Mouse (Mus musculus): ENCODE data around the gene Muc3a. TPM values are rescaled to one million over a fixed set of nuclear protein-coding genes. Genes with fewer than 3 reads are reported as not detected.

The Muc3a gene
- polyA plus RNA-seq, 1 experiment from 2014 or later = 0.13 TPM

DNA sequence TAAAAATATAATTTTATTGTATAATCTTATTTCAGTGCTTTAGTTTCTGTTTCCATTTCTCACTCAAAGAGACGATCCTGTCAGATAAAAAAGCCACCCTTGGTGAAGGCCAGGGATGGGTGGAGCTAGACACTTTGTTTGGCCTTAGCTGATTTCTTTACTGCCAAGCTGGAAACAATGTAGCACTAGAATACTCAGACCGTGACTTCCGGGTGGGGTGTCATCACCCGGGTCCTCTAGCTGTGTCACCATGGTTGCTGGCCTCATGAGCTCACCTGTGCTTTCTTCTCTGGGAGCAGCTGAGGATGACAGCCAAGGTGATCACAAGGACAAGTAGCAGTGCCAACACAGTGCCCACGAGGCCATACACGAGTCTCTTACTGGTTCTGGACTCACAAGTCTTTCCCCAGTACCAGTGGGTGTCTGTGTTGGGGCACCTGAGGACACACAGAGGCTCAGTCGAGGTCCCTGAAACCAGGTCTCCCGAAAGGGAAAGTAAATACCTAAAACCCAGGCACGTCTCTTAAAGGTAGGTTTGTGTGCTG is 41.3 kb downstream of the Muc3a start:
- no peaks in the 10 kb centered on the region; the same call in 1 of the 2 replicates for H3K27me3 ChIP-seq (ENCODE audit: insufficient read depth, poor library complexity, severe bottlenecking)
- H3K36me3 ChIP-seq = no peaks in the 10 kb centered on the region
- no peak for DNase-seq (ENCODE audit: low spot score)
- WGBS = 80% methylated on average over 9 of the region's 9 CpGs
- peaks cover 10% of the 10 kb centered on the region for H3K4me1 ChIP-seq (replicated peaks)
- no peaks in the 10 kb centered on the region for H3K9me3 ChIP-seq
- H3K4me3 ChIP-seq = no peak overlapping the region
- H3K27ac ChIP-seq = no peak overlapping the region

GRCm38 (mm10) chr5:137167539-137167938 is 44.6 kb downstream of the Muc3a start:
- DNase-seq (ENCODE audit: low spot score) = no peak
- no peaks in the 10 kb centered on the region; the same call in 1 of the 2 replicates for H3K27me3 ChIP-seq (ENCODE audit: insufficient read depth, poor library complexity, severe bottlenecking)
- no peaks in the 10 kb centered on the region for H3K36me3 ChIP-seq
- no peak overlapping the region for H3K27ac ChIP-seq
- peaks cover 10% of the 10 kb centered on the region for H3K4me1 ChIP-seq (replicated peaks)
- 75% methylated on average over 6 of the region's 6 CpGs for WGBS
- no peak overlapping the region for H3K4me3 ChIP-seq
- H3K9me3 ChIP-seq = no peaks in the 10 kb centered on the region

GRCm38 (mm10) chr5:137166012-137166411 is 46.2 kb downstream of the Muc3a start:
- Histone ChIP-seq H3K4me1 (replicated peaks) (0 out of 2 replicates have a peak, but pooled peaks cover 3% of the 10 kb centered on the region), H3K9me3 (no peaks in the 10 kb centered on the region), H3K36me3 (no peaks in the 10 kb centered on the region), H3K27me3 (ENCODE audit: insufficient read depth, poor library complexity, severe bottlenecking) (no peaks in the 10 kb centered on the region; the same call in 1 of the 2 replicates), H3K27ac (no peak overlapping the region), H3K4me3 (no peak overlapping the region)
- DNase-seq (ENCODE audit: low spot score) = no peak
- WGBS = 76% methylated on average over 9 of the region's 9 CpGs

DNA sequence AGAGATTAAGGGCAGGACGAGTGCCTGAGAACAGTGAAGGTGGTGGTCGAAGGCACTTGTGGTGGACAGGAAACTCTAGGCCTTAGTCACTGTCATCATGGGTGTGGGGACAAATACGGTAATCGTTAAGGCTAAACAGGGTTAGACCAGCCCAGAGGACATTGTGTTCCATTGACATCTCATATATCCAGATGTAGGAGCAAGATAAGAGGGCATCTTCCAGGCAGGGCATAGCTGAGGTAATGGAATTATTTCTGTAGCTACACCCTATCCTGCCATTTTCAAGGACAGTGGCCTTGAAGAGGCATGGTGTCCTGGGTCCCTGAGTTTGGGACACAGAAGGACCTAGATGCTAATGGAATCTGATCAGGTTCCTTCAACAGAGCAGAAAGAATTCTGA is 50.3 kb downstream of the Muc3a start:
- Histone ChIP-seq H3K4me1 (replicated peaks) (no peaks in the 10 kb centered on the region), H3K4me3 (no peak overlapping the region), H3K27me3 (ENCODE audit: insufficient read depth, poor library complexity, severe bottlenecking) (no peaks in the 10 kb centered on the region), H3K36me3 (no peaks in the 10 kb centered on the region), H3K9me3 (peaks cover 19% of the 10 kb centered on the region), H3K27ac (no peak overlapping the region)
- 80% methylated on average over 4 of the region's 4 CpGs for WGBS
- no peak for DNase-seq (ENCODE audit: low spot score)

DNA sequence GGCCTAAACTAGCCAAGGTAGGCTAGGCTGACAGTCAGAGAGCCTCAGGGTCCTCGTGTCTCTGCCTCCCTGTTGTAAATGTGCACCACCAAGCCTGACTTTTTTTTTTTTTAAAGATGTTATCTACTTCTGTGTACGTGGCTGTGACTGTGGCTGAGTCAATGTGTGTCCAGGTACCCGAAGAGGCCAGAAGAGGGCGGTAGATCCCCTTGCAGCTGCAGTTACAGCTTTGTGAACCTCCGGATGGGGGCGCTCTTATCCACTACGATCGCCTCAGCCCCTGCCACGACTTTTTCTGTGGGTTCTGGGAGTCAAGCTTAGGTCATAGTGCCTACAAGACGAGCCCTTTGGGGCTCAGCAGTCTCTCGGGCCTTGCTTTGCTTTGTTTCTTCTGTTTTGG is 52.7 kb downstream of the Muc3a start:
- Histone ChIP-seq H3K4me1 (replicated peaks) (no peaks in the 10 kb centered on the region), H3K27ac (no peak overlapping the region), H3K4me3 (no peak overlapping the region), H3K9me3 (peaks cover 31% of the 10 kb centered on the region), H3K36me3 (no peaks in the 10 kb centered on the region), H3K27me3 (ENCODE audit: insufficient read depth, poor library complexity, severe bottlenecking) (no peaks in the 10 kb centered on the region)
- DNase-seq (ENCODE audit: low spot score) = no peak
- WGBS = 33% methylated on average over 11 of the region's 11 CpGs

Other genes starting within 250 kb of the Muc3a start
- 0.09 and 0.38 TPM in 2 replicates for gene Cldn15, start 245.8 kb downstream of the Muc3a start, polyA plus RNA-seq (2016; fragmentation: Nextera tagmentation; extraction: Ambion mirVana)
- gene Plod3, start 225.4 kb downstream of the Muc3a start, polyA plus RNA-seq (2016; fragmentation: Nextera tagmentation; extraction: Ambion mirVana) = 40.6 and 43.3 TPM in 2 replicates
- gene Znhit1, start 224.4 kb downstream of the Muc3a start, polyA plus RNA-seq (2016; fragmentation: Nextera tagmentation; extraction: Ambion mirVana) = 108 and 113 TPM in 2 replicates
- 0.82 and 0.94 TPM in 2 replicates for gene Vgf, start 186.0 kb downstream of the Muc3a start, polyA plus RNA-seq (2016; fragmentation: Nextera tagmentation; extraction: Ambion mirVana)
- 200 and 232 TPM in 2 replicates for gene Ap1s1, start 166.3 kb downstream of the Muc3a start, polyA plus RNA-seq (2016; fragmentation: Nextera tagmentation; extraction: Ambion mirVana)
- gene Serpine1, start 140.1 kb downstream of the Muc3a start, polyA plus RNA-seq (2016; fragmentation: Nextera tagmentation; extraction: Ambion mirVana) = not detected in 2 replicates
- gene Trim56, start 96.2 kb downstream of the Muc3a start, polyA plus RNA-seq (2016; fragmentation: Nextera tagmentation; extraction: Ambion mirVana) = 5.2 and 5.4 TPM in 2 replicates
- not detected in 2 replicates for gene Muc3, start 63.1 kb downstream of the Muc3a start, polyA plus RNA-seq (2016; fragmentation: Nextera tagmentation; extraction: Ambion mirVana)
- 5.9 and 7.1 TPM in 2 replicates for gene Ache, start 75.1 kb upstream of the Muc3a start, polyA plus RNA-seq (2016; fragmentation: Nextera tagmentation; extraction: Ambion mirVana)
- 10.6 and 12.2 TPM in 2 replicates for gene Ufsp1, start 82.2 kb upstream of the Muc3a start, polyA plus RNA-seq (2016; fragmentation: Nextera tagmentation; extraction: Ambion mirVana)
- gene Srrt, start 95.3 kb upstream of the Muc3a start, polyA plus RNA-seq (2016; fragmentation: Nextera tagmentation; extraction: Ambion mirVana) = 175 and 186 TPM in 2 replicates
- gene Trip6, start 102.0 kb upstream of the Muc3a start, polyA plus RNA-seq (2016; fragmentation: Nextera tagmentation; extraction: Ambion mirVana) = 53.9 and 57.2 TPM in 2 replicates
- gene Slc12a9, start 121.2 kb upstream of the Muc3a start, polyA plus RNA-seq (2016; fragmentation: Nextera tagmentation; extraction: Ambion mirVana) = 14.2 and 17.2 TPM in 2 replicates
- gene Ephb4, start 137.7 kb upstream of the Muc3a start, polyA plus RNA-seq (2016; fragmentation: Nextera tagmentation; extraction: Ambion mirVana) = 29.7 and 31.4 TPM in 2 replicates